Comparison of ENCODE assay signal across 8 mouse cellular contexts in genomic region chr19:45540657-45541408, GRCm38 (mm10). TPM values are rescaled to one million over a fixed set of nuclear protein-coding genes. Genes with fewer than 3 reads are reported as not detected.
A peak's percentile ranks its signal among the peaks of the same experiment; 100 is the strongest.
DNase-seq lines count a peak whose midpoint lies in the region; ATAC-seq and TF ChIP-seq lines count a peak whose summit lies in the region.

No protein-coding gene starts in this region.

- WGBS in kidney, postnatal 0 days: 32% methylated on average over 8 of the region's 8 CpGs
- WGBS in hindbrain, embryonic 12.5 days: 27% methylated on average over 8 of the region's 8 CpGs
- WGBS in midbrain, embryonic 16.5 days: 20% methylated on average over 8 of the region's 8 CpGs

- no peaks in the 10 kb centered on the region for H3K9me3 ChIP-seq in kidney, postnatal 0 days (replicated peaks; ENCODE audit: low read length)
- no peaks in the 10 kb centered on the region for H3K9me3 ChIP-seq in hindbrain, embryonic 12.5 days (replicated peaks)
- H3K9me3 ChIP-seq in midbrain, embryonic 16.5 days (replicated peaks; ENCODE audit: control insufficient read depth, low read length, poor library complexity, severe bottlenecking): no peaks in the 10 kb centered on the region

- DNase-seq in kidney, postnatal 0 days (ENCODE audit: low spot score): no peak
- no peak for DNase-seq in kidney, adult 18-20 months
- DNase-seq in brain, adult 2 months (ENCODE audit: low read depth, low spot score): peak; percentile 70
- no peak for DNase-seq in adrenal gland, adult 8-10 months

- peak overlapping the region; percentile 33 for H3K4me3 ChIP-seq in kidney, postnatal 0 days (replicated peaks; ENCODE audit: low read depth, low read length)
- peak overlapping the region; percentile 37 for H3K4me3 ChIP-seq in hindbrain, embryonic 12.5 days
- H3K4me3 ChIP-seq in midbrain, embryonic 16.5 days (ENCODE audit: low read depth, low read length): peak overlapping the region; percentile 45

- no peak overlapping the region for H3K27ac ChIP-seq in kidney, postnatal 0 days
- H3K27ac ChIP-seq in hindbrain, embryonic 12.5 days: peak overlapping the region; percentile 79
- peak overlapping the region; percentile 55; the same call in 1 of the 2 replicates for H3K27ac ChIP-seq in midbrain, embryonic 16.5 days (ENCODE audit: low read length)

- no peaks in the 10 kb centered on the region for H3K36me3 ChIP-seq in kidney, postnatal 0 days (ENCODE audit: insufficient read depth, low read length)
- H3K36me3 ChIP-seq in hindbrain, embryonic 12.5 days: no peaks in the 10 kb centered on the region
- no peaks in the 10 kb centered on the region for H3K36me3 ChIP-seq in midbrain, embryonic 16.5 days (ENCODE audit: control insufficient read depth, insufficient read depth, low read length)

- no peak for TF ChIP-seq CTCF in kidney, postnatal 0 days (IDR thresholded peaks at IDR 0.05; ENCODE audit: low read depth)

- H3K27me3 ChIP-seq in kidney, postnatal 0 days (ENCODE audit: insufficient read depth, low read length): peaks cover 26% of the 10 kb centered on the region
- H3K27me3 ChIP-seq in hindbrain, embryonic 12.5 days: peaks cover 70% of the 10 kb centered on the region
- H3K27me3 ChIP-seq in midbrain, embryonic 16.5 days (ENCODE audit: control insufficient read depth, insufficient read depth, low read depth, low read length): peaks cover 24% of the 10 kb centered on the region

- peaks cover 12% of the 10 kb centered on the region for H3K4me1 ChIP-seq in kidney, postnatal 0 days (replicated peaks; ENCODE audit: insufficient read depth, low read length)
- peaks cover 36% of the 10 kb centered on the region for H3K4me1 ChIP-seq in hindbrain, embryonic 12.5 days
- peaks cover 8% of the 10 kb centered on the region for H3K4me1 ChIP-seq in midbrain, embryonic 16.5 days (ENCODE audit: control insufficient read depth, insufficient read depth, low read length)

- ATAC-seq in kidney, postnatal 0 days (replicated peaks; ENCODE audit: low FRiP score, low read depth): no peak
- ATAC-seq in hindbrain, embryonic 12.5 days (ENCODE audit: low FRiP score): peak; percentile 11
- ATAC-seq in midbrain, embryonic 16.5 days: peak; percentile 34; the same call in 1 of the 2 replicates
- no peak for ATAC-seq in megakaryocyte-erythroid progenitor cell, adult 5-6 weeks (replicated peaks; ENCODE audit: low FRiP score, low TSS enrichment, poor library complexity, severe bottlenecking)
- ATAC-seq in frontal cortex, adult (ENCODE audit: low TSS enrichment): no peak

- no peak overlapping the region for H3K9ac ChIP-seq in kidney, postnatal 0 days (ENCODE audit: low read depth, low read length)
- peak overlapping the region; percentile 56 for H3K9ac ChIP-seq in hindbrain, embryonic 12.5 days
- H3K9ac ChIP-seq in midbrain, embryonic 16.5 days (ENCODE audit: low read depth, low read length): peak overlapping the region; percentile 70

- H3K4me2 ChIP-seq in kidney, postnatal 0 days (ENCODE audit: low read length): peak overlapping the region; percentile 68
- peak overlapping the region; percentile 73 for H3K4me2 ChIP-seq in hindbrain, embryonic 12.5 days (replicated peaks)
- peak overlapping the region; percentile 71 for H3K4me2 ChIP-seq in midbrain, embryonic 16.5 days (ENCODE audit: low read length)

RNA-seq across cellular contexts. Expression of gene Poll, which starts 19.5 kb away (rescaled TPM):
- 12.5 and 13.7 TPM in 2 replicates for polyA plus RNA-seq in kidney, postnatal 0 days (2015; fragmentation: Nextera tagmentation; extraction: Ambion mirVana)
- polyA plus RNA-seq in hindbrain, embryonic 12.5 days (2016; fragmentation: Nextera tagmentation; extraction: Ambion mirVana): 14.9 and 16.5 TPM in 2 replicates
- polyA plus RNA-seq in midbrain, embryonic 16.5 days (2015; fragmentation: Nextera tagmentation; extraction: Ambion mirVana): 12.7 and 13.3 TPM in 2 replicates
- 8.6 and 10.2 TPM in 2 replicates for total RNA-seq in megakaryocyte-erythroid progenitor cell, adult 5-6 weeks (2014; fragmentation: Nextera tagmentation)
- total RNA-seq in megakaryocyte-erythroid progenitor cell, adult 5-6 weeks (2017): 5.4 and 10.3 TPM in 2 replicates
- 10 to 100 TPM; 15.2 to 18.4 (median 16.7) TPM for total RNA-seq in adrenal gland, adult 8-10 months (2022)

RNA-seq across cellular contexts. Expression of gene Gm17018, which starts 19.6 kb away (rescaled TPM):
- 48.6 and 49.2 TPM in 2 replicates for polyA plus RNA-seq in kidney, postnatal 0 days (2015; fragmentation: Nextera tagmentation; extraction: Ambion mirVana)
- 56.1 and 63.0 TPM in 2 replicates for polyA plus RNA-seq in hindbrain, embryonic 12.5 days (2016; fragmentation: Nextera tagmentation; extraction: Ambion mirVana)
- polyA plus RNA-seq in midbrain, embryonic 16.5 days (2015; fragmentation: Nextera tagmentation; extraction: Ambion mirVana): 66.9 and 75.8 TPM in 2 replicates
- total RNA-seq in megakaryocyte-erythroid progenitor cell, adult 5-6 weeks (2014; fragmentation: Nextera tagmentation): 22.0 and 30.6 TPM in 2 replicates
- 17.5 and 23.1 TPM in 2 replicates for total RNA-seq in megakaryocyte-erythroid progenitor cell, adult 5-6 weeks (2017)
- total RNA-seq in adrenal gland, adult 8-10 months (2022): 10 to 100 TPM; 34.3 to 43.0 (median 36.2) TPM

Comparison
In these comparisons a context has a peak if more than half of its experiments do, and no peak if none do; other contexts are left out.
1. ATAC-seq: peak in hindbrain, embryonic 12.5 days (single experiment) and midbrain, embryonic 16.5 days (single experiment); none in kidney, postnatal 0 days (single experiment), megakaryocyte-erythroid progenitor cell, adult 5-6 weeks (single experiment) and frontal cortex, adult (single experiment).
2. Peak in every context shown above with its lines, with median percentiles within 50 percentile points of each other: H3K4me2 ChIP-seq and H3K4me3 ChIP-seq.